Mouse (Mus musculus) liver, postnatal 0 days (tissue): Measurements from ENCODE around the gene Dlst.

Experiments
- CTCF ChIP-seq: sonication (generic); IDR thresholded peaks from 2 replicates; pipeline ENCODE4 v1.5.1; 2016; ENCODE audit warnings: antibody characterized with exemption, low read depth
- EP300 ChIP-seq: IDR thresholded peaks from 2 replicates; pipeline ENCODE4 v1.6.1; 2016; ENCODE audit warnings: antibody characterized with exemption, low read depth, mild to moderate bottlenecking

GRCm38 (mm10) chr12:85084257-85084656 is 26.4 kb upstream of the Dlst start:
- TF ChIP-seq CTCF, result no peak
- no peak for TF ChIP-seq EP300
